Mouse (Mus musculus) c-Kit-positive CD71-negative TER-119-negative erythroid progenitor cells, embryonic 14.5 days (primary cell): Measurements from ENCODE around the gene Gtf2a2.
"Not testable (repeated sequence)": the region's sequence is repeated elsewhere in the genome, so short reads cannot be mapped to it uniquely, and the experiment has no call there.

ENCODE experiments used
- DNase-seq: peaks from one replicate; pipeline ENCODE4 v3.0.0-alpha.2; 2013; ENCODE audit warnings: low read depth

The Gtf2a2 gene

DNA sequence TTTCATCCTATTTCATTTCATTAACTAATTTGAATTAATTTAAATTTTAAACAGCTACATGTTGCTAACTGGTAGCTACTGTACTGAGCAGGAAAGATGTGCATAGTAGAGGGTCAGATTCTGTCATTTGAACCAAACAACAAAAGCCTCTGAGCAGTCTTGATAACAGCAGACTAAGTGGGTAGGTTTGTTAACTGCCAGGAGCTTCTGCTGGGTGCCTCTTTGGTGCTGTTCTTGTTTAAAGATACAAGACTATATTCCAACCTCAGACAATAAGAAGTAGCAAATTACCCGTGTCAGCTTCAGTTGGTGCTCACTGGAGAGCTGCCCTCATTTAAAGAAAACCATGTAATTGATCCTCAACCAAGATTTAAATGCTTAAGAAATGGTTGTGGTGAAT lies 9.3 kb downstream of the Gtf2a2 start:
- no peak for DNase-seq

DNA sequence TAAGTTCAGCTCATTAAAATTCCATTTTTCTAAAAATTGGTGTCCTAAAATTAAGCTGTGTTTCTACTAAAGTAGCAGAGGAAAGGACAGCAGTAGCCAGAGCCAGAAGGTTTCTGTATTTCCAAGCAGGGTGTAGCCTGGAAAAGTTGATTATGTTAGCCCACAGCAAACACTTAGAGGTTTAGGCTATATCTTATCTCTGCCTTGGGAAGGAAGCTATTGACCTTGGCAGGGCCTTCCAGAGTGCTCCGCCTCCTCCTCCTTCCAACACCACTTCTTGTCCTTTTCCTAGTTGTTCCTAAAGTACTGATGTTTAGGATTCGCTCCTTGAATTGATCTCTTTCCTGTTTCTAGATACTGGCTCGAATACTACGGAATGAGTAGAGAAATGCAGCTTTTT lies 9.7 kb downstream of the Gtf2a2 start:
- no peak for DNase-seq

DNA sequence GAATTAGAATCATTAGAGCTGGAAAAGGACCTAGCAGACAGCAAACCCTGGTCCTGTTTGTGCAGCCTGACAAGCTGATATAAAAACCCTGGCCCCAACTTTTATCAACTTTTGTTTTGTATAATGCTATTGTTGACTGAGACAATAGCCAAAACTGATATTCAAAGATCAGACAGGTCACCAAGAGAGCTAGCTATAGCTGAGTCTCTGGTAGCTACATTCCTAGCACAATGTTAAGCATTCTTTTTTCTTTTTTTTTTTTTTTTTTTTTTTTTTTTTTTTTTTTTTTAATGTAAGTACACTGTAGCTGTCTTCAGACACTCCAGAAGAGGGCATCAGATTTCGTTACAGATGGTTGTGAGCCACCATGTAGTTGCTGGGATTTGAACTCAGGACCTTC lies 11.3 kb downstream of the Gtf2a2 start:
- not testable (repeated sequence) for DNase-seq

GRCm38 (mm10) chr9:70024648-70025047 lies 12.3 kb downstream of the Gtf2a2 start:
- DNase-seq, result no peak

GRCm38 (mm10) chr9:70025365-70026012 lies 13.1 kb downstream of the Gtf2a2 start:
- no peak for DNase-seq

- DNase-seq, result no peak
Measured at GRCm38 (mm10) chr9:70032167-70032566, 19.8 kb downstream of the Gtf2a2 start.

DNA sequence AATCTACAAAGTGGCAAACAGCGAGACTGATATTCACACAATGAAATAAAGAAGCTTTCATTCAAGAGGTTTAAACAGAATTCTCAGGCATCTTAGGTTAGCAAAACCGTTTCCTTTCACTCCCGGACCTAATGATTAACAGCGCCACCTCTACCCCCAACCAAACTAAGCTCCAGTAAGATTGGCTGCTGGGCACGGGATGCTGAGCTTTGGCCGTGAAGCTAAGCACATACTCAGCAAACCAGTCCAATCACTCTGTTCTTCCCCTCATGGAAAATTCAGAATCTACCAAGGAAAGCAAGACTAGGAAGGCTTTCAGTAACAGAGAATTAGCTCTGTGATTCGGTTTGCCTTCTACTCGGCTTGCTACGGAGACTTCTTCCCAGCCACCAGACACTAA lies 20.7 kb downstream of the Gtf2a2 start:
- no peak for DNase-seq

DNA sequence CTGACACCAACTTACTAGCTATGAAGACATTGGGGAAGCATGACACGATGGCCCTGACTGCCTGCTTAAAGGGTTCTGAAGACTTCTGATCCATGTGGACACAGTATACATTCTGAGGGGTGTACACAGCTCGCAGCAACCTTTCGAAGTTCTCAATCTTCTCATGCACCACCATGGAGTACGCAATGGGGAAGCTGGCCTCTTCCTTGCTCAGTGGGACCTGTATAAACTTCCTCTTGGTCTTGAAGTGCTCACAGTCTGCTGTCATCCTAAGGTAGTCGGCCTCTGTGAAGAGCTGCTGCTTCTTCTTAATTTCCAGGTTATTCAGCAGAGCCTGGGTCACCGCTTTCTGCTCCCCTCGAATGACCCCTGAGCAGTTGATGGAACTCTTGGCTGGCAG lies 22.4 kb downstream of the Gtf2a2 start:
- no peak for DNase-seq

- no peak for DNase-seq
Measured at GRCm38 (mm10) chr9:70036646-70037045, 24.3 kb downstream of the Gtf2a2 start.

DNA sequence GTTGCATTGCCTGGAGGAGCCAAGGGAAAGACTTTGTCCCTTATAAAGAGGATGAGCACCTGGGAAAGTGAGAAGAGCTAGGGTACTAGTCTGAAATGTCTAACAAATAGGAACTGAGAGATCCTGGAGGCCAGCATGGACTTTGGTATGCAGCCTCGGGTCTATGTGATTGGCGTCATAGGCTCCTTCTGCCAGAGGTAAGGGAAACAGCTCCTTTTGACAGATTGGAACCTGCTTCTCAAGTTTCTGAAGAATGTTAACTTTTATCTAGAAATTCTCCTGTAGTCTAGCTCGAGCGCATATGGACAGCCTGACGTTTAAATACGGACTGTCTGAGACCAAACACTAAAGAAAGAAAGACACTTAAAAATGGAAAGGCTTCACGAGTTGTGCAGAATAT lies 25.6 kb downstream of the Gtf2a2 start, which contains the start of gene Gcnt3:
Gcnt3 (minus strand) TSS at position 101 of the 400 bp plus-strand sequence.
- no peak for DNase-seq

DNA sequence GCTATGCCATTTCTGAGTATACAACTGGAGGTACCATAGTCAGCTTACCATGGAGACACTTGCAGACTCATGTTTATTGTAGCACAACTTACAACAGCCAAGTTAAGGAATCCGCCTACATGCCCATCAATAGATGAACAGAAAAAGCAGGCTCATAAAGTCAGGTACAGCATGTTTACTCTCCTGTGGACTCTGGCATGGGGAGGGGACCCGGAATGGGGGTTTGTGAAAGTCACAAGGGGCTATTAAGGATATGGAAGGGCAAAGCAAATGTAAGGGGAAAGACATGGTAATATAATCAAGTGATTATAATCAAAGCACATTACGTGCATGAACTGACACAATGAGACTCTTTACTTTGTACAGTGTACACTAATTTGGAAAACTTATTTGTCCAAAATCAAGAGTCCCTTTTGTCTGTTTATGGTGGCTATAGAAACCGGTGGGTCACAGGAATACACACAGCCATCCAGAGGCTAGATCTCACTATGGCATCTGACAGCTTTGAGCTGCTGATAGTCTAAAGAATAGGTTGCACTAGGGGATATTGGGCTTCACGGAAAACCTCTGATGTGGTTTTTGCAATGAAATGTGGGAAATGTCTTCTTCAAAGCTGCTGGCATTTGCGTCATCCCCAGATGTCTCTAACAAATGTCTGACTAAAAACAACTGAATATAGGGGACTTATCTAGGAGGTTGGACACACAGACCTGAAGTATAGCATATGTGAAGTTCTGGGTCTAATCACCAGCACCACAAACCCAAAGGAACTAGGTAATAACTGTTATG lies 27.4 kb downstream of the Gtf2a2 start:
- DNase-seq, result no peak

GRCm38 (mm10) chr9:70040570-70040969 lies 28.2 kb downstream of the Gtf2a2 start:
- no peak for DNase-seq

DNA sequence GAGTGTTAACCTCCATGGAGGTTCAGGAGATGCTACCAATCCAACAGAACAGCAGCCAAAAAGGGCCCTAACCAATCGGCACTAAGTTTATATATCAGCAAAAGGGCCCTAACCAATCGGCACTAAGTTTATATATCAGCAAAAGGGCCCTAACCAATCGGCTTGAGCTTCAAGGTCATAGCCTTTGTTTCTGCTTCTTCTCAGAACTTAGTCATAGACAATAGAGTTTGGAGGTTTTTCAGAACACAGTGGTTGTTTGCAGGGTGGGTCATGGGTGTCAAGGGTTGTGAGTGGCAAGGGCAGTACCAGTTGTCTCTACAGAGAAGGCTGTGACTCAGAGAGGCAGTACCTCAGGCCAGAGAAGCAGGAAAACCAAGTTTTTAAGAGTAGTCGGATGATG lies 29.8 kb downstream of the Gtf2a2 start:
- DNase-seq, result no peak

GRCm38 (mm10) chr9:70042935-70043334 lies 30.6 kb downstream of the Gtf2a2 start:
- no peak for DNase-seq

DNA sequence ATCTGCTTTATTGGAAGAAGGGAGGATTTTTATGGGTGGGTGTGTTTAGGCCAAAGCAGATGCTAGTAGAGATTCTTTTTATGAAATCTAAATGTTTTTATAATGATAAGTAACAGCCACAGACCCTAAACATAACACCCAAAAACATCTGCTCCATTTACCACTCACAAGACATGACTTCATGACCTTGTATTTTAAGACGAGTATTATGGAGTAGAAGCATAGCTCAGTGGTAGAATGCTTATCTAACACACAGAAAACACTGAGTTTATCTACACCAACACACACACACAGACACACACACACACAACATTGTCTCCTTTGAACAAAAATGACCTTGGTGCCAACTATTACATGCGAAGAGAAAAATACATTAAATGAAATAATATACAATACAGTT lies 32.5 kb downstream of the Gtf2a2 start:
- no peak for DNase-seq

DNA sequence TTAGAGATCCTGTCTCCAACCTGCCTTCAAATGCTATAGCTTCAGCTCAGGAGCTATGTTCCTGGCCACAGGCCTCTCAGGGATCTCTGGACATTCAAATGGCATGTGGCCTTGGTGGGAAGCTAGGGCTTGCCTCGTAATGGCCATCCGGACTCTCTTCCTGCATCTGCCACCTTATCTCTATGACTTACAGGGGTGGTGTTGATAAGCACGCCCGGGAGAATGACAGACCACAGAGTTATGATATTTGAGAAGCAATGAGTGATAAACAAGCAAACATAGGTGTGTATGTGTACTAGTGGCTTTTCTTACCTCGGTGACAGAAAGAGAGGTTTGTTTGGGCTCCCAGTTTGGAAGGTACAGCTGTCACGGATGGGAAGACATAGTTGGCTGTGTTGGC lies 33.9 kb downstream of the Gtf2a2 start:
- no peak for DNase-seq

GRCm38 (mm10) chr9:70047839-70048238 lies 35.5 kb downstream of the Gtf2a2 start:
- no peak for DNase-seq

GRCm38 (mm10) chr9:70048280-70048679 lies 35.9 kb downstream of the Gtf2a2 start:
- DNase-seq, result no peak

DNA sequence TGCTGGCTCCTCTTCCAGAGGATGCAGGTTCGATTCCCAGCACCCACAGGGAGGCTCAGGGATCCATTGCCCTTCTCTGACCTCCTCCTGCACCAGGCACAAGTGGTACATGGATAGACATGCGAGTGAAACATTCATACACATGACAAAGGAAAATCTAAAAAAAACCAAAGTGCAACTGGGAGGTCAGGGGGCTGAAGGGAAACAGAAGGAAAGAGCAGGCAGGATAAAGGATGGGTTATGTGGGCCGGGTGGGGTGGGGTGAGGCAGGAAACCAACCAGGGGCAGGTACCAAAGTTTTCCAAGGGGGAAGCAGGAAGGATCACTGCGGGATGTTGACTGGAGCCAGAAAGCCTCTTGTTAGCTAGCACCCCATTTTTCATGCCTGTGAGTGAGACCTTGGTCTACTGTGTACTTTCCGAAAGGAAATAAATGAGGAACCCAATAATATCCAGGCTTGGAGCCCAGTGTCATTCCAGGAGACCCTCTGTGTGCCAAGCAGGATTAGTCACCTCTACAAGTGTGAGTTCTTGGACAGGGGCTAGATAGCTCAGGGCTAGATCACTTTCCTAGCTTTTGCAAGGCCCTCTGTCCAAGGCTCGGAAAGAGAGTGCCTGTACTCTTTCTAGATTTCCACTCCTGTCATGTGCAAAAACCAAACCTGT lies 36.5 kb downstream of the Gtf2a2 start:
- no peak for DNase-seq

- DNase-seq, result no peak
Measured at GRCm38 (mm10) chr9:70049416-70049783, 37.0 kb downstream of the Gtf2a2 start.

DNA sequence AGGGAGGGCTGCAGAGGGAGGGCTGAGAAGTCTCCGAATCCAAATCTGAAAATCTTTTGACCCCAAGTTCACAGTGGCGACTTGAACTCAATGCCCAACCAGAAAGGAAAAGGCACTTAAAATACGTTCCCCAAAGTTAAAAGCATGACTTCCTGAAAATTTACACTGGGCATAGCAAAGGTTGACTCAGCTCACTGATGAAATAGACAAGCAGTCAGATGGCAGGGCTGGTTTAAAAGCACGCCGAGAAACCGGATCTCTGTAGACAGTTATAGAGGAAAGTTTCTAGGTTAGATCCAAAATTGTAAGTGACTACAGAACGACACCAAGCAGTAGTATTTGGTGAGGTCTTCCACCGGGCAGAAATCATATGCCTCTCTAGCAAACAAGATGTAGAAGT lies 37.5 kb downstream of the Gtf2a2 start:
- DNase-seq, result no peak

GRCm38 (mm10) chr9:70052730-70053129 lies 40.4 kb downstream of the Gtf2a2 start:
- no peak for DNase-seq

- no peak for DNase-seq
Measured at GRCm38 (mm10) chr9:70053411-70053810, 41.1 kb downstream of the Gtf2a2 start.
